Mouse (Mus musculus): ENCODE results near the gene Ubxn11. TPM values are rescaled to one million over a fixed set of nuclear protein-coding genes. Genes with fewer than 3 reads are reported as not detected.

The Ubxn11 gene
- total and polyA plus RNA-seq, 3 experiments = 6.0 to 38.8 (median 18.8) TPM

DNA sequence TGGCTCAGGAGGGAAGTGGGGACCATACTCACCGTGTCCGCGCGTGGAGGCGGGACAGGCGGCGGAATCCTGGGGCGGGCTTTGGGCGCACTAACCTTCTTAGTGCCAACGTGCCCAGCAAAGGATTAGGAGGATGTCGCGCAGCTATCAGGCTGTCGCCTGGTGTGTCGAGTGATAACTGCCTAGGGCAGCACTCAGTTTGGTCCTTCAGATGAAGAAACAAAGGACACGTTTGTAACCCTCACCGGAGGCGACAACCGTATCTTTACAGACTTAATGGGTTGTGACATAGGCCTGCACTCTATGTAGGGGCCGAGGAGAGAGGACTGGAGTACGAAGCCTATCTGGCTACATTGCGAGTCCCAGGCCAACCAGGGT lies 361 bp downstream of the Ubxn11 start:
- dilution Hi-C loops (cut with MboI; ENCODE audit: extremely low pct_ligation_motif_present, extremely low pct_unique_long_range_greater_than_20kb, low sequenced_read_pairs) = no loop called here

DNA sequence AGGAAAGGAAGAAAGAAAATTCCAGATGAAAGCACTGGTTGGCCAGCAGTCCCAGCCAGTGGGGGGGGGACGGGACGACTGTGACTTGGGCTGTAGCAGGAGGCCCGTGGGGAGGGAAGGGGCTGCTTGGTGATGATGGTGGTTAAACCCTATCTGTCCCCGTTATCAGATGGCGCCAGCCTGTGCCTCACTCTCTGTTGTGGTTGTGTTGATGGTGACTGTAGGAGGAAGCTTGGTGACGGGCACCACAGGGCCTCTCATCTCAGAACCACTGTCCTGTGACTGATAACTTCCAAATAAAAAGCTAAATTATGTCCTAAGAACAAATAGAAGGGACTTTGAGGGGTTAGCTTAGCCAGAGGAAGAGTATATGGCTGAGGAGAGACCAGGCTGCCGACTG lies 3.7 kb downstream of the Ubxn11 start:
- no peaks in the 10 kb centered on the region for H3K9me3 ChIP-seq (replicated peaks; ENCODE audit: low read length)
- no peak overlapping the region for H3K9ac ChIP-seq (ENCODE audit: insufficient read depth, low read depth)
- no peaks in the 10 kb centered on the region for H3K79me2 ChIP-seq (replicated peaks; ENCODE audit: control insufficient read depth, extremely low read depth, insufficient read depth, poor library complexity, severe bottlenecking)
- TF ChIP-seq ZNF384 (IDR thresholded peaks at IDR 0.05; ENCODE audit: low read depth, low read length) = no peak
- TF ChIP-seq NRF1 (IDR thresholded peaks at IDR 0.05; ENCODE audit: low read depth, low read length) = no peak
- no peak for TF ChIP-seq E2F4 (IDR thresholded peaks at IDR 0.05; ENCODE audit: insufficient replicate concordance, low read depth, low read length)
- no peak for TF ChIP-seq RCOR1 (conservative IDR thresholded peaks at IDR 0.05; ENCODE audit: low read depth, low read length)
- TF ChIP-seq NELFE (IDR thresholded peaks at IDR 0.05; ENCODE audit: low read depth, low read length) = no peak
- TF ChIP-seq JUND (conservative IDR thresholded peaks at IDR 0.05; ENCODE audit: low read depth, low read length) = no peak
- TF ChIP-seq ZKSCAN1 (IDR thresholded peaks at IDR 0.05; ENCODE audit: borderline replicate concordance, low read depth, low read length) = no peak
- TF ChIP-seq ETS1 (conservative IDR thresholded peaks at IDR 0.05; ENCODE audit: low read depth, low read length) = no peak
- TF ChIP-seq MEF2A (IDR thresholded peaks at IDR 0.05; ENCODE audit: borderline replicate concordance, low read depth, low read length) = no peak
- no peak for TF ChIP-seq CHD1 (IDR thresholded peaks at IDR 0.05; ENCODE audit: low read depth, low read length)
- TF ChIP-seq USF1 (IDR thresholded peaks at IDR 0.05; ENCODE audit: low read depth, low read length) = no peak
- no peak for TF ChIP-seq HCFC1 (IDR thresholded peaks at IDR 0.05; ENCODE audit: low read depth, low read length)
- no peak for TF ChIP-seq TCF12 (IDR thresholded peaks at IDR 0.05; ENCODE audit: low read depth, low read length)
- no peak for TF ChIP-seq ZC3H11A (IDR thresholded peaks at IDR 0.05; ENCODE audit: low read depth, low read length)
- no peak for TF ChIP-seq MYC (IDR thresholded peaks at IDR 0.05; ENCODE audit: low read depth, low read length)
- TF ChIP-seq EP300 (IDR thresholded peaks at IDR 0.05; ENCODE audit: low read length) = no peak
- no peak for TF ChIP-seq POLR2A (IDR thresholded peaks at IDR 0.05; ENCODE audit: low read depth, low read length)
- no peak for TF ChIP-seq MXI1 (IDR thresholded peaks at IDR 0.05; ENCODE audit: low read depth, low read length)
- in situ Hi-C loops (cut with MboI; ENCODE audit: low pct_ligation_motif_present, low pct_unique_long_range_greater_than_20kb, low sequenced_read_pairs) (no loop called here), dilution Hi-C loops (cut with MboI; ENCODE audit: extremely low pct_ligation_motif_present, extremely low pct_unique_long_range_greater_than_20kb, low sequenced_read_pairs) (no loop called here)
- peaks cover 14 to 43% of the 10 kb centered on the region in 2 experiments for H3K36me3 ChIP-seq (replicated peaks in 1 of 2; ENCODE audit: control insufficient read depth in 1 of 2, insufficient read depth in 1 of 2, low read length in 1 of 2)
- H3K4me3 ChIP-seq (replicated peaks in 1 of 3; ENCODE audit: low read depth in 2 of 3, low read length in 2 of 3, poor library complexity in 1 of 3) = no peak overlapping the region
- H3K27ac ChIP-seq (ENCODE audit: insufficient read depth, low read depth) = no peak overlapping the region
- DNase-seq (ENCODE audit: extremely low read depth) = no peak
- H3K4me1 ChIP-seq (ENCODE audit: control insufficient read depth in 1 of 2, insufficient read depth in 2 of 2) = peaks cover 23 to 70% of the 10 kb centered on the region in 2 experiments
- no peak overlapping the region for H3K4me2 ChIP-seq (ENCODE audit: insufficient read depth, low read depth, poor library complexity, severe bottlenecking)
- H3K27me3 ChIP-seq (replicated peaks) = no peaks in the 10 kb centered on the region

More for the DNA sequence above, 361 bp downstream of the Ubxn11 start:
- H3K9ac ChIP-seq (ENCODE audit: insufficient read depth, low read depth) = peak overlapping the region; percentile 94
- peak overlapping the region; percentile 79 to 83 (median 81) for H3K4me3 ChIP-seq (replicated peaks in 1 of 3; ENCODE audit: low read depth in 2 of 3, low read length in 2 of 3, poor library complexity in 1 of 3)
- peak overlapping the region; percentile 82 for H3K27ac ChIP-seq (ENCODE audit: insufficient read depth, low read depth)
- peak overlapping the region; percentile 85 for H3K4me2 ChIP-seq (ENCODE audit: insufficient read depth, low read depth, poor library complexity, severe bottlenecking)
- H3K4me1 ChIP-seq (ENCODE audit: control insufficient read depth in 1 of 2, insufficient read depth in 2 of 2) = peaks cover 18 to 51% of the 10 kb centered on the region in 2 experiments
- H3K36me3 ChIP-seq (replicated peaks in 1 of 2; ENCODE audit: control insufficient read depth in 1 of 2, insufficient read depth in 1 of 2, low read length in 1 of 2) = peaks cover 0 to 13% of the 10 kb centered on the region in 2 experiments
- H3K79me2 ChIP-seq (replicated peaks; ENCODE audit: control insufficient read depth, extremely low read depth, insufficient read depth, poor library complexity, severe bottlenecking) = no peaks in the 10 kb centered on the region
- in situ Hi-C loops (cut with MboI; ENCODE audit: low pct_ligation_motif_present, low pct_unique_long_range_greater_than_20kb, low sequenced_read_pairs) = no loop called here
- no peaks in the 10 kb centered on the region for H3K9me3 ChIP-seq (replicated peaks; ENCODE audit: low read length)
- DNase-seq (ENCODE audit: extremely low read depth) = no peak
- no peaks in the 10 kb centered on the region for H3K27me3 ChIP-seq (replicated peaks)
- TF ChIP-seq UBTF (IDR thresholded peaks at IDR 0.05; ENCODE audit: low read depth, low read length) (peak; percentile 12; the same call in 1 of the 2 replicates), MAZ (IDR thresholded peaks at IDR 0.05; ENCODE audit: low read depth, low read length) (no peak), MXI1 (IDR thresholded peaks at IDR 0.05; ENCODE audit: low read depth, low read length) (peak; percentile 43), TBP (conservative IDR thresholded peaks at IDR 0.05; ENCODE audit: low read depth, low read length) (0 out of 2 replicates have a peak, but pooled peaks have one; percentile 8)

Measured in CH12.LX (cell line).